Mouse (Mus musculus) C2C12 (cell line): ENCODE data around the gene Lca5. TPM values are rescaled to one million over a fixed set of nuclear protein-coding genes. Genes with fewer than 3 reads are reported as not detected.

Experiments
- H3K27me3 ChIP-seq: one replicate; pipeline ENCODE4 v1.6.1; 2011; ENCODE audit not compliant: control insufficient read depth, insufficient read depth, insufficient read length
- H3K36me3 ChIP-seq: one replicate; pipeline ENCODE4 v1.6.1; 2011; ENCODE audit not compliant: control insufficient read depth, insufficient read depth
- H3K4me3 ChIP-seq: one replicate; pipeline ENCODE4 v1.5.1; 2011; ENCODE audit warnings: mild to moderate bottlenecking, control low read depth; ENCODE audit not compliant: poor library complexity, insufficient read depth, severe bottlenecking
- H3K79me2 ChIP-seq: one replicate; pipeline ENCODE4 v1.6.1; 2011; ENCODE audit not compliant: control insufficient read depth, insufficient read depth
- H3K79me3 ChIP-seq: one replicate; pipeline ENCODE4 v1.6.1; 2011; ENCODE audit warnings: low read depth, control low read depth
- H3ac ChIP-seq: one replicate; pipeline ENCODE3; 2011; ENCODE audit warnings: low read depth; ENCODE audit not compliant: control insufficient read depth, insufficient read length
- CEBPB ChIP-seq: IDR thresholded peaks from one replicate; pipeline ENCODE4 v1.6.1; 2011; ENCODE audit warnings: low read depth, mild to moderate bottlenecking, control low read depth, moderate library complexity
- CTCF ChIP-seq: IDR thresholded peaks from one replicate; pipeline ENCODE4 v1.5.1; 2011; ENCODE audit not compliant: control insufficient read depth, insufficient read depth, insufficient read length
- FOSL1 ChIP-seq: IDR thresholded peaks from one replicate; pipeline ENCODE4 v1.8.0; 2011; ENCODE audit warnings: mild to moderate bottlenecking, low read length; ENCODE audit not compliant: poor library complexity, insufficient read depth, severe bottlenecking
- MAX ChIP-seq: IDR thresholded peaks from one replicate; pipeline ENCODE4 v1.6.1; 2011; ENCODE audit warnings: mild to moderate bottlenecking, control low read depth
- MYOD1 ChIP-seq: IDR thresholded peaks from one replicate; pipeline ENCODE4 v1.6.1; 2011; ENCODE audit warnings: low read depth; ENCODE audit not compliant: control insufficient read depth, insufficient read length
- MYOG ChIP-seq: IDR thresholded peaks from one replicate; pipeline ENCODE4 v1.6.1; 2011; ENCODE audit not compliant: control insufficient read depth, insufficient read length; ENCODE audit errors: extremely low read depth
- USF1 ChIP-seq: IDR thresholded peaks from one replicate; pipeline ENCODE4 v1.6.1; 2011; ENCODE audit warnings: low read depth, mild to moderate bottlenecking, control low read depth, moderate library complexity
- polyA plus RNA-seq: library from polyadenylated mRNA; unstranded; fragments of >200 nt; fragmentation: generic; extraction: Trizol; gene quantifications from one replicate; pipeline ENCODE4 v1.2.1, GENCODE M21; 2012; ENCODE audit warnings: missing spikeins

Lca5 gene
- polyA plus RNA-seq, 1 experiment = 2.2 TPM

- H3K36me3 ChIP-seq = no peaks in the 10 kb centered on the region
- TF ChIP-seq FOSL1 (peak; percentile 25), CTCF (no peak), MYOD1 (no peak)
- H3ac ChIP-seq = no peak overlapping the region
- no peaks in the 10 kb centered on the region for H3K27me3 ChIP-seq
- no peak overlapping the region for H3K4me3 ChIP-seq
- peaks cover 5% of the 10 kb centered on the region for H3K79me2 ChIP-seq
- no peaks in the 10 kb centered on the region for H3K79me3 ChIP-seq
Observed at GRCm38 (mm10) chr9:83400783-83401182, 40.1 kb downstream of the Lca5 start.

GRCm38 (mm10) chr9:83399414-83399813 lies 41.5 kb downstream of the Lca5 start:
- peaks cover 10% of the 10 kb centered on the region for H3K36me3 ChIP-seq
- H3K79me3 ChIP-seq = no peaks in the 10 kb centered on the region
- no peak for TF ChIP-seq FOSL1

GRCm38 (mm10) chr9:83398260-83398659 lies 42.7 kb downstream of the Lca5 start:
- Histone ChIP-seq H3K4me3 (no peak overlapping the region), H3ac (no peak overlapping the region), H3K36me3 (peaks cover 18% of the 10 kb centered on the region), H3K79me3 (no peaks in the 10 kb centered on the region), H3K79me2 (no peaks in the 10 kb centered on the region), H3K27me3 (no peaks in the 10 kb centered on the region)
- TF ChIP-seq MAX (no peak), CEBPB (no peak), USF1 (no peak), MYOD1 (no peak), FOSL1 (no peak), MYOG (no peak), CTCF (no peak)

More at GRCm38 (mm10) chr9:83399414-83399813, 41.5 kb downstream of the Lca5 start:
- Histone ChIP-seq H3K79me2 (no peaks in the 10 kb centered on the region), H3K4me3 (no peak overlapping the region), H3K27me3 (no peaks in the 10 kb centered on the region), H3ac (no peak overlapping the region)

GRCm38 (mm10) chr9:83395456-83395855 lies 45.5 kb downstream of the Lca5 start:
- no peaks in the 10 kb centered on the region for H3K79me3 ChIP-seq
- no peak overlapping the region for H3K4me3 ChIP-seq
- no peak for TF ChIP-seq USF1
- no peak for TF ChIP-seq CEBPB
- TF ChIP-seq MAX = no peak
- no peak for TF ChIP-seq MYOG
- no peak for TF ChIP-seq CTCF
- TF ChIP-seq MYOD1 = no peak
- no peak for TF ChIP-seq FOSL1
- H3K79me2 ChIP-seq = no peaks in the 10 kb centered on the region
- H3K27me3 ChIP-seq = no peaks in the 10 kb centered on the region
- H3ac ChIP-seq = no peak overlapping the region
- H3K36me3 ChIP-seq = peaks cover 18% of the 10 kb centered on the region

GRCm38 (mm10) chr9:83391996-83392395 lies 48.9 kb downstream of the Lca5 start:
- Histone ChIP-seq H3K79me2 (no peaks in the 10 kb centered on the region), H3K36me3 (peaks cover 18% of the 10 kb centered on the region), H3K27me3 (no peaks in the 10 kb centered on the region)

GRCm38 (mm10) chr9:83389570-83389969 lies 51.4 kb downstream of the Lca5 start:
- Histone ChIP-seq H3K79me2 (no peaks in the 10 kb centered on the region), H3K36me3 (peaks cover 10% of the 10 kb centered on the region), H3K4me3 (no peak overlapping the region), H3ac (no peak overlapping the region), H3K79me3 (no peaks in the 10 kb centered on the region), H3K27me3 (no peaks in the 10 kb centered on the region)
- no peak for TF ChIP-seq MAX
- TF ChIP-seq CTCF = no peak
- no peak for TF ChIP-seq MYOD1
- TF ChIP-seq MYOG = no peak
- TF ChIP-seq USF1 = no peak
- no peak for TF ChIP-seq FOSL1
- no peak for TF ChIP-seq CEBPB

More at GRCm38 (mm10) chr9:83391996-83392395, 48.9 kb downstream of the Lca5 start:
- Histone ChIP-seq H3ac (no peak overlapping the region), H3K4me3 (no peak overlapping the region), H3K79me3 (no peaks in the 10 kb centered on the region)
- no peak for TF ChIP-seq CTCF
- no peak for TF ChIP-seq MYOG
- no peak for TF ChIP-seq FOSL1
